Mouse (Mus musculus): ENCODE data around the gene 4430402I18Rik.

4430402I18Rik gene

GRCm38 (mm10) chr19:28902111-28902510 is 65.5 kb downstream of the 4430402I18Rik start:
- no peak for DNase-seq (ENCODE audit: low spot score in 2 of 2)

- no peak for DNase-seq (ENCODE audit: low spot score in 2 of 2)
Observed at GRCm38 (mm10) chr19:28900771-28901170, 66.8 kb downstream of the 4430402I18Rik start.

- DNase-seq (ENCODE audit: low spot score in 2 of 2) = no peak
Observed at GRCm38 (mm10) chr19:28897497-28897896, 70.1 kb downstream of the 4430402I18Rik start.

- peak in 1 of 2 experiments; percentile 38 for DNase-seq (ENCODE audit: low spot score in 2 of 2)
Observed at GRCm38 (mm10) chr19:28896639-28897038, 71.0 kb downstream of the 4430402I18Rik start.

GRCm38 (mm10) chr19:28891864-28892263 is 75.7 kb downstream of the 4430402I18Rik start:
- no peak for DNase-seq (ENCODE audit: low spot score in 2 of 2)

GRCm38 (mm10) chr19:28891238-28891637 is 76.4 kb downstream of the 4430402I18Rik start:
- no peak for DNase-seq (ENCODE audit: low spot score in 2 of 2)

- no peak for DNase-seq (ENCODE audit: low spot score in 2 of 2)
Observed at GRCm38 (mm10) chr19:28889251-28889650, 78.3 kb downstream of the 4430402I18Rik start.

GRCm38 (mm10) chr19:28888496-28888895 is 79.1 kb downstream of the 4430402I18Rik start:
- DNase-seq (ENCODE audit: low spot score in 2 of 2) = no peak

- no peak for DNase-seq (ENCODE audit: low spot score in 2 of 2)
Observed at GRCm38 (mm10) chr19:28883126-28883525, 84.5 kb downstream of the 4430402I18Rik start.

GRCm38 (mm10) chr19:28879476-28879875 is 88.1 kb downstream of the 4430402I18Rik start:
- DNase-seq (ENCODE audit: low spot score in 2 of 2) = no peak

- DNase-seq (ENCODE audit: low spot score in 2 of 2) = no peak
Observed at GRCm38 (mm10) chr19:28870351-28870750, 97.2 kb downstream of the 4430402I18Rik start.

- no peak for DNase-seq (ENCODE audit: low spot score in 2 of 2)
Observed at GRCm38 (mm10) chr19:28869251-28869855, 98.2 kb downstream of the 4430402I18Rik start.

GRCm38 (mm10) chr19:28865501-28865900 is 102.1 kb downstream of the 4430402I18Rik start:
- no peak for DNase-seq (ENCODE audit: low spot score in 2 of 2)

GRCm38 (mm10) chr19:28864981-28865380 is 102.6 kb downstream of the 4430402I18Rik start:
- DNase-seq (ENCODE audit: low spot score in 2 of 2) = no peak

GRCm38 (mm10) chr19:28863626-28864025 is 104.0 kb downstream of the 4430402I18Rik start:
- no peak for DNase-seq (ENCODE audit: low spot score in 2 of 2)

GRCm38 (mm10) chr19:28860246-28860645 is 107.4 kb downstream of the 4430402I18Rik start:
- DNase-seq (ENCODE audit: low spot score in 2 of 2) = no peak

GRCm38 (mm10) chr19:28854831-28855230 is 112.8 kb downstream of the 4430402I18Rik start:
- DNase-seq (ENCODE audit: low spot score in 2 of 2) = no peak

- DNase-seq (ENCODE audit: low spot score in 2 of 2) = no peak
Observed at GRCm38 (mm10) chr19:28852001-28852400, 115.6 kb downstream of the 4430402I18Rik start.

- no peak for DNase-seq (ENCODE audit: low spot score in 2 of 2)
Observed at GRCm38 (mm10) chr19:28850510-28850909, 117.1 kb downstream of the 4430402I18Rik start.

- DNase-seq (ENCODE audit: low spot score in 2 of 2) = no peak
Observed at GRCm38 (mm10) chr19:28844946-28845710, 122.5 kb downstream of the 4430402I18Rik start.

All from frontal cortex, postnatal 10 days (tissue).